Mouse (Mus musculus): Measurements from ENCODE around the gene Zfp280d.

DNA sequence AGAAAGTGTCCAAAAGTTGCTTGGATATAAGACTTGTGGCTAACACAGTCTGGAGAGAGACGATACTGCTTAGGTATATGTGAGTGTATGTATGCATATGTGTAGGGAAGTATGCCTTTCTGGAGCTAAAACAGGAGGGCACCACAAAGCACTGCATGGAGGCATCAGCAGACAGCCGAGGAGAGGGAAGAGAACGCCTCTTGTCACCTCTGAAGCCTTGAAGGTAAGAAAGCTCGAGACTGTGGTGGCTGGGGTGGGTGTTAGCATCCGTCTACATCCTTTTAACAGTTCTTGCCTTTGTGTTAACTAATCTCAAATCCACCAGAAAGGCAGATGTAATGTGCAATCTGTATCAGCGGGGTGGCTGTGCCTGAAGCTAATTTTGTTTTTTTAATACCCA lies 128.8 kb downstream of the Zfp280d start:
- TF ChIP-seq CTCF (IDR thresholded peaks at IDR 0.05) = no peak
- TF ChIP-seq EP300 (IDR thresholded peaks at IDR 0.05) = no peak

Measured in lung, postnatal 0 days (tissue).